ENCODE assay signal across 15 mouse cellular contexts in the genomic region with DNA sequence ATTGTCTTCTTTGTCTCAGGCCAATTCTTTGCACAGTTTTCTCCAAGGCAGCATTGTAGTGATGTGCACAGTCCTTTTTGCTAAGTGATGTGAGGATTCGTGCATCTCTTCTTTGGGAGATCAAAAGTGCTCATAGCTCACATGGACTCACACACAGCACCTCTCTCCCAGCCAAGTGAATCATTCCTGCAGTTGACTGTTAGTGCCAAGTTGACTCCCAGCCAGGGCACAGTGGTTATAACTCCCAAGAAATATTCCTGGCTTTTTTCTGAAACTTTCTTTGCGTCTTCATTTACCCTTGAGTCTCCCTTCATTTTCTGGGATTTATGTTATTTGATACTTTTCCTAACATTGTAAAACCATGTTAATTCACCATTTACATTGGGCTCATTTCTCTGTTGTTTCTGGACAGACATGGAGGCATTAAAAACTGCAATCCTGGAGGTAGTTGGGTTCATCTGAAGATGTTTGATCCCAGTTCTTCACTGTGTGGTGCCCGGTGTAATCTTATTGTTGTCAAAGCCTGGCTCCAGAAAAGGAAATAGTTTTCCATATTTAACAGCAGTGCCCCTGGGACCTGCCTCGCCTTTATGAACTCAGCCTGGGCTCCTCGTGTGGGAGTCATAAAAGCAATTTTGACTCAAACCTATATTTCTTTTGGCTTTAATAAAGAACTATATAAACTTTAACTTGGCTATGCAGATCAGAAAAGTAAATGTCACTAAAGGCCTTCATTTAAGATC. TPM values are rescaled to one million over a fixed set of nuclear protein-coding genes. Genes with fewer than 3 reads are reported as not detected.
DNase-seq lines count a peak whose midpoint lies in the region; ATAC-seq and TF ChIP-seq lines count a peak whose summit lies in the region.
"Had no signal": no experiment of that assay in that cellular context is flagged by ENCODE, and none has a peak within 500 bp of the region (broad histone marks: within the 10 kb centered on the region; RNA-seq: fewer than 3 reads in every experiment).

No protein-coding gene starts in this region.

- H3K4me3 ChIP-seq in heart, embryonic 11.5 days (ENCODE audit: low read depth, low read length): no peak overlapping the region
- H3K4me3 ChIP-seq in liver, postnatal 0 days (ENCODE audit: low read depth, low read length): no peak overlapping the region
- no peak overlapping the region for H3K4me3 ChIP-seq in intestine, embryonic 15.5 days (replicated peaks)
- H3K4me3 ChIP-seq: liver, embryonic 13.5 days; neural tube, embryonic 13.5 days had no signal

- 67% methylated on average over 5 of the region's 5 CpGs for WGBS in heart, embryonic 11.5 days (ENCODE audit: insufficient replicate concordance)
- 61% methylated on average over 5 of the region's 5 CpGs for WGBS in liver, postnatal 0 days (ENCODE audit: insufficient replicate concordance)
- whole genome bisulfite sequencing in intestine, embryonic 15.5 days: 57% methylated on average over 5 of the region's 5 CpGs

- H3K27me3 ChIP-seq in heart, embryonic 11.5 days (ENCODE audit: control insufficient read depth, insufficient read depth, low read length): no peaks in the 10 kb centered on the region
- H3K27me3 ChIP-seq in liver, postnatal 0 days (ENCODE audit: insufficient read depth, low read length): no peaks in the 10 kb centered on the region
- H3K27me3 ChIP-seq in intestine, embryonic 15.5 days (replicated peaks): no peaks in the 10 kb centered on the region
- H3K27me3 ChIP-seq: liver, embryonic 13.5 days; neural tube, embryonic 13.5 days had no signal

- no peaks in the 10 kb centered on the region for H3K4me1 ChIP-seq in heart, embryonic 11.5 days (ENCODE audit: control insufficient read depth, insufficient read depth, low read length)
- no peaks in the 10 kb centered on the region for H3K4me1 ChIP-seq in liver, postnatal 0 days (ENCODE audit: insufficient read depth)
- no peaks in the 10 kb centered on the region for H3K4me1 ChIP-seq in intestine, embryonic 15.5 days (replicated peaks)
- H3K4me1 ChIP-seq: liver, embryonic 13.5 days; neural tube, embryonic 13.5 days had no signal

- no peaks in the 10 kb centered on the region for H3K36me3 ChIP-seq in heart, embryonic 11.5 days (ENCODE audit: control insufficient read depth, insufficient read depth, low read length)
- H3K36me3 ChIP-seq in liver, postnatal 0 days (replicated peaks; ENCODE audit: insufficient read depth, low read length): no peaks in the 10 kb centered on the region
- H3K36me3 ChIP-seq in intestine, embryonic 15.5 days: no peaks in the 10 kb centered on the region
- H3K36me3 ChIP-seq: liver, embryonic 13.5 days; neural tube, embryonic 13.5 days had no signal

- no peak for TF ChIP-seq EP300 in liver, postnatal 0 days (IDR thresholded peaks at IDR 0.05; ENCODE audit: low read depth)

- no peak overlapping the region for H3K27ac ChIP-seq in heart, embryonic 11.5 days (ENCODE audit: low read depth, low read length)
- no peak overlapping the region for H3K27ac ChIP-seq in liver, postnatal 0 days (ENCODE audit: low read depth)
- no peak overlapping the region for H3K27ac ChIP-seq in intestine, embryonic 15.5 days
- H3K27ac ChIP-seq: kidney, postnatal 0 days; liver, embryonic 13.5 days; neural tube, embryonic 13.5 days had no signal

- peak; percentile 94 for DNase-seq in heart, adult 11 months
- DNase-seq in urinary bladder, postnatal 25 days (ENCODE audit: low spot score): peak; percentile 15
- DNase-seq in urinary bladder, postnatal 4 days (ENCODE audit: low spot score in 2 of 2): no peak
- peak; percentile 55 for DNase-seq in heart, adult 8-10 months (ENCODE audit: low spot score)
- no peak for DNase-seq in liver, postnatal 0 days
- no peak for DNase-seq in thymus, postnatal 14 days
- DNase-seq: liver, embryonic 13.5 days; right cerebral cortex, postnatal 4 days had no signal

- H3K9me3 ChIP-seq in heart, embryonic 11.5 days (replicated peaks; ENCODE audit: control insufficient read depth, low read length): no peaks in the 10 kb centered on the region
- no peaks in the 10 kb centered on the region for H3K9me3 ChIP-seq in liver, postnatal 0 days (ENCODE audit: low read length)
- no peaks in the 10 kb centered on the region for H3K9me3 ChIP-seq in intestine, embryonic 15.5 days
- H3K9me3 ChIP-seq: liver, embryonic 13.5 days; neural tube, embryonic 13.5 days had no signal

- no peak for ATAC-seq in heart, embryonic 11.5 days (replicated peaks; ENCODE audit: insufficient number of reproducible peaks, low FRiP score, low TSS enrichment)
- no peak for ATAC-seq in liver, postnatal 0 days
- ATAC-seq in intestine, embryonic 15.5 days: no peak
- ATAC-seq: CD4-positive, CD25-positive, alpha-beta regulatory T cell, adult 4 months; hindbrain, embryonic 16.5 days had no signal

- H3K4me2 ChIP-seq in heart, embryonic 11.5 days: no peak overlapping the region
- H3K4me2 ChIP-seq in liver, postnatal 0 days (ENCODE audit: low read depth, low read length): no peak overlapping the region
- H3K4me2 ChIP-seq in intestine, embryonic 15.5 days (replicated peaks): no peak overlapping the region
- H3K4me2 ChIP-seq: liver, embryonic 13.5 days; midbrain, embryonic 11.5 days; neural tube, embryonic 13.5 days had no signal

- TF ChIP-seq CTCF in liver, postnatal 0 days (IDR thresholded peaks at IDR 0.05; ENCODE audit: low read depth): no peak

- no peak overlapping the region for H3K9ac ChIP-seq in heart, embryonic 11.5 days (ENCODE audit: low read depth, low read length)
- H3K9ac ChIP-seq in liver, postnatal 0 days (replicated peaks): no peak overlapping the region
- no peak overlapping the region for H3K9ac ChIP-seq in intestine, embryonic 15.5 days
- H3K9ac ChIP-seq: liver, embryonic 13.5 days; neural tube, embryonic 13.5 days had no signal

RNA-seq across cellular contexts. Expression of gene Sec61g, which starts 38.3 kb away (rescaled TPM):
- polyA plus RNA-seq in heart, embryonic 11.5 days (2014; fragmentation: Nextera tagmentation; extraction: Ambion mirVana): 28.7 and 36.6 TPM in 2 replicates
- 1 to 10 TPM; 2.4 to 6.1 (median 3.8) TPM for total RNA-seq in heart, adult 8-10 months (2022)
- polyA plus RNA-seq in liver, postnatal 0 days (2015; fragmentation: Nextera tagmentation; extraction: Ambion mirVana): 24.1 and 26.7 TPM in 2 replicates
- 36.8 and 39.1 TPM in 2 replicates for polyA plus RNA-seq in intestine, embryonic 15.5 days (2015; fragmentation: Nextera tagmentation; extraction: Ambion mirVana)

Comparison
In these comparisons a context has a peak if more than half of its experiments do, and no peak if none do; other contexts are left out.
1. DNase-seq: peak in heart, adult 11 months (single experiment), urinary bladder, postnatal 25 days (single experiment) and heart, adult 8-10 months (single experiment); none in urinary bladder, postnatal 4 days (0 of 2), liver, postnatal 0 days (single experiment) and thymus, postnatal 14 days (single experiment).